Mouse (Mus musculus) T-helper 2 cell (primary cell): ENCODE measurements around the gene Zfp91.

ENCODE experiments used
- in situ Hi-C: fragments of 300-600 bp; cut with MboI, MseI; formaldehyde crosslinking; loops from one replicate; pipeline ENCODE4 v1.15.1; 2025; ENCODE audit warnings: high pct_unique_total_duplicates

The Zfp91 gene

GRCm38 (mm10) chr19:12795511-12796327 lies at the start of gene Zfp91, which contains the start of gene Lpxn:
Gene Zfp91, minus strand, starts transcription at chr19:12796126.
Gene Lpxn, plus strand, starts transcription at chr19:12796193.
- in situ Hi-C loops: loop anchor here (10.0 kb wide), 1 partner anchor 221 kb away; no protein-coding TSS in a partner anchor

- in situ Hi-C loops: loop anchor here (10.0 kb wide), 1 partner anchor 264 kb away; no protein-coding TSS in a partner anchor
These were observed 42.6 kb upstream of the Zfp91 start for GRCm38 (mm10) chr19:12838507-12838906.

- in situ Hi-C loops: loop anchor here (10.0 kb wide), 1 partner anchor 259 kb away; no protein-coding TSS in a partner anchor
These were observed 37.7 kb upstream of the Zfp91 start for GRCm38 (mm10) chr19:12833625-12834024.

- in situ Hi-C loops: loop anchor here (10.0 kb wide), 1 partner anchor 257 kb away; no protein-coding TSS in a partner anchor
These were observed 35.6 kb upstream of the Zfp91 start for GRCm38 (mm10) chr19:12831559-12831958.

- in situ Hi-C loops: loop anchor here (10.0 kb wide), 1 partner anchor 256 kb away; no protein-coding TSS in a partner anchor
These were observed 35.0 kb upstream of the Zfp91 start for GRCm38 (mm10) chr19:12830823-12831430.

GRCm38 (mm10) chr19:12824549-12824948 lies 28.6 kb upstream of the Zfp91 start:
- in situ Hi-C loops: loop anchor here (5.0 to 25.0 kb wide), 2 partner anchors 37 to 812 kb away; no protein-coding TSS in a partner anchor

GRCm38 (mm10) chr19:12820383-12820782 lies 24.5 kb upstream of the Zfp91 start:
- in situ Hi-C loops: loop anchor here (5.0 to 25.0 kb wide), 2 partner anchors 33 to 808 kb away; no protein-coding TSS in a partner anchor

- in situ Hi-C loops: loop anchor here (25.0 kb wide), 1 partner anchor 806 kb away; no protein-coding TSS in a partner anchor
These were observed 22.6 kb upstream of the Zfp91 start for GRCm38 (mm10) chr19:12818507-12818906.

GRCm38 (mm10) chr19:12813883-12814282 lies 18.0 kb upstream of the Zfp91 start:
- in situ Hi-C loops: loop anchor here (25.0 kb wide), 1 partner anchor 802 kb away; no protein-coding TSS in a partner anchor

- in situ Hi-C loops: loop anchor here (25.0 kb wide), 1 partner anchor 801 kb away; no protein-coding TSS in a partner anchor
These were observed 16.9 kb upstream of the Zfp91 start for GRCm38 (mm10) chr19:12812644-12813364.

GRCm38 (mm10) chr19:12806214-12806613 lies 10.3 kb upstream of the Zfp91 start:
- in situ Hi-C loops: loop anchor here (25.0 kb wide), 1 partner anchor 794 kb away; no protein-coding TSS in a partner anchor

GRCm38 (mm10) chr19:12805730-12806129 lies 9.8 kb upstream of the Zfp91 start:
- in situ Hi-C loops: loop anchor here (25.0 kb wide), 1 partner anchor 793 kb away; no protein-coding TSS in a partner anchor

GRCm38 (mm10) chr19:12804237-12804636 lies 8.3 kb upstream of the Zfp91 start:
- in situ Hi-C loops: loop anchor here (25.0 kb wide), 1 partner anchor 792 kb away; no protein-coding TSS in a partner anchor

GRCm38 (mm10) chr19:12802830-12803229 lies 6.9 kb upstream of the Zfp91 start:
- in situ Hi-C loops: loop anchor here (25.0 kb wide), 1 partner anchor 791 kb away; no protein-coding TSS in a partner anchor

- in situ Hi-C loops: loop anchor here (25.0 kb wide), 1 partner anchor 789 kb away; no protein-coding TSS in a partner anchor
These were observed 5.1 kb upstream of the Zfp91 start for GRCm38 (mm10) chr19:12801046-12801445.

GRCm38 (mm10) chr19:12800621-12801020 lies 4.7 kb upstream of the Zfp91 start:
- in situ Hi-C loops: loop anchor here (25.0 kb wide), 1 partner anchor 788 kb away; no protein-coding TSS in a partner anchor

GRCm38 (mm10) chr19:12799081-12799480 lies 3.2 kb upstream of the Zfp91 start:
- in situ Hi-C loops: loop anchor here (10.0 kb wide), 1 partner anchor 224 kb away; no protein-coding TSS in a partner anchor

GRCm38 (mm10) chr19:12798404-12798803 lies 2.5 kb upstream of the Zfp91 start:
- in situ Hi-C loops: loop anchor here (10.0 kb wide), 1 partner anchor 224 kb away; no protein-coding TSS in a partner anchor

GRCm38 (mm10) chr19:12797071-12797470 lies 1.1 kb upstream of the Zfp91 start:
- in situ Hi-C loops: loop anchor here (10.0 kb wide), 1 partner anchor 222 kb away; no protein-coding TSS in a partner anchor

GRCm38 (mm10) chr19:12796328-12796931 lies 504 bp upstream of the Zfp91 start:
- in situ Hi-C loops: loop anchor here (10.0 kb wide), 1 partner anchor 222 kb away; no protein-coding TSS in a partner anchor
